Mouse (Mus musculus) naive thymus-derived CD4-positive, alpha-beta T cell, adult 5 months (primary cell): ENCODE measurements around the gene Npffr2. TPM values are rescaled to one million over a fixed set of nuclear protein-coding genes. Genes with fewer than 3 reads are reported as not detected.

Experiments used
- polyA plus RNA-seq: library from polyadenylated mRNA; unstranded; fragments of 100-300 nt; shearing (Covaris generic); gene quantifications from one replicate; pipeline ENCODE4 v1.2.1, GENCODE M21; 2017

Gene Npffr2
- polyA plus RNA-seq: not detected

GRCm38 (mm10) chr5:89526878-89527578 lies at the start of gene Npffr2:
TSS of gene Npffr2 (plus strand) at chr5:89527429.

Other genes with a start within 250 kb of the Npffr2 start
- not detected for gene Gc, start 69.5 kb upstream of the Npffr2 start, polyA plus RNA-seq